Mouse (Mus musculus) liver, embryonic 15.5 days (tissue): Measurements from ENCODE around the gene Tnfsfm13. TPM values are rescaled to one million over a fixed set of nuclear protein-coding genes. Genes with fewer than 3 reads are reported as not detected.
"Not testable (repeated sequence)": the region's sequence is repeated elsewhere in the genome, so short reads cannot be mapped to it uniquely, and the experiment has no call there.

ENCODE experiments used
- ATAC-seq: fragments of 200-750 bp; cut with Nextera tagmentation; 2 replicates; pipeline ENCODE4 v1.8.0; 2017; ENCODE audit warnings: moderate number of reproducible peaks, mild to moderate bottlenecking, moderate library complexity; ENCODE audit not compliant: insufficient read depth
- H3K27ac ChIP-seq: fragments of 300-500 bp; sonication (generic); replicated peaks from 2 replicates; pipeline ENCODE4 v1.5.1; 2015; ENCODE audit warnings: mild to moderate bottlenecking, inconsistent platforms
- H3K27me3 ChIP-seq: fragments of 300-500 bp; sonication (generic); 2 replicates; pipeline ENCODE4 v1.6.1; 2015; ENCODE audit warnings: mild to moderate bottlenecking, inconsistent platforms
- H3K36me3 ChIP-seq: fragments of 300-500 bp; sonication (generic); replicated peaks from 2 replicates; pipeline ENCODE4 v1.6.1; 2015; ENCODE audit warnings: moderate library complexity, mild to moderate bottlenecking, inconsistent platforms
- H3K4me1 ChIP-seq: fragments of 300-500 bp; sonication (generic); replicated peaks from 2 replicates; pipeline ENCODE4 v1.6.1; 2015; ENCODE audit warnings: inconsistent platforms
- H3K4me2 ChIP-seq: fragments of 300-500 bp; sonication (generic); 2 replicates; pipeline ENCODE4 v1.6.1; 2015; ENCODE audit warnings: moderate library complexity, mild to moderate bottlenecking, inconsistent platforms
- H3K4me3 ChIP-seq: fragments of 300-500 bp; sonication (generic); replicated peaks from 2 replicates; pipeline ENCODE4 v1.5.1; 2015; ENCODE audit warnings: mild to moderate bottlenecking, inconsistent platforms
- H3K9ac ChIP-seq: fragments of 300-500 bp; sonication (generic); 2 replicates; pipeline ENCODE4 v1.6.1; 2015; ENCODE audit warnings: moderate library complexity, mild to moderate bottlenecking, inconsistent platforms
- H3K9me3 ChIP-seq: fragments of 300-500 bp; sonication (generic); replicated peaks from 2 replicates; pipeline ENCODE4 v1.6.1; 2016; ENCODE audit warnings: inconsistent platforms
- WGBS: fragments of 180-500 bp; shearing (Covaris S2); methylation state at CpG from one replicate; pipeline ENCODE4 v1.1.7; 2015; ENCODE audit warnings: mixed read lengths; ENCODE audit not compliant: insufficient replicate concordance; 5-methylcytosine and 5-hydroxymethylcytosine counted together
- polyA plus RNA-seq: library from polyadenylated mRNA; unstranded; fragments of >200 nt; fragmentation: Nextera tagmentation; extraction: Ambion mirVana; gene quantifications from 2 replicates; pipeline ENCODE4 v1.2.1, GENCODE M21; 2015

The Tnfsfm13 gene
- polyA plus RNA-seq = 0.85 and 0.89 TPM in 2 replicates

DNA sequence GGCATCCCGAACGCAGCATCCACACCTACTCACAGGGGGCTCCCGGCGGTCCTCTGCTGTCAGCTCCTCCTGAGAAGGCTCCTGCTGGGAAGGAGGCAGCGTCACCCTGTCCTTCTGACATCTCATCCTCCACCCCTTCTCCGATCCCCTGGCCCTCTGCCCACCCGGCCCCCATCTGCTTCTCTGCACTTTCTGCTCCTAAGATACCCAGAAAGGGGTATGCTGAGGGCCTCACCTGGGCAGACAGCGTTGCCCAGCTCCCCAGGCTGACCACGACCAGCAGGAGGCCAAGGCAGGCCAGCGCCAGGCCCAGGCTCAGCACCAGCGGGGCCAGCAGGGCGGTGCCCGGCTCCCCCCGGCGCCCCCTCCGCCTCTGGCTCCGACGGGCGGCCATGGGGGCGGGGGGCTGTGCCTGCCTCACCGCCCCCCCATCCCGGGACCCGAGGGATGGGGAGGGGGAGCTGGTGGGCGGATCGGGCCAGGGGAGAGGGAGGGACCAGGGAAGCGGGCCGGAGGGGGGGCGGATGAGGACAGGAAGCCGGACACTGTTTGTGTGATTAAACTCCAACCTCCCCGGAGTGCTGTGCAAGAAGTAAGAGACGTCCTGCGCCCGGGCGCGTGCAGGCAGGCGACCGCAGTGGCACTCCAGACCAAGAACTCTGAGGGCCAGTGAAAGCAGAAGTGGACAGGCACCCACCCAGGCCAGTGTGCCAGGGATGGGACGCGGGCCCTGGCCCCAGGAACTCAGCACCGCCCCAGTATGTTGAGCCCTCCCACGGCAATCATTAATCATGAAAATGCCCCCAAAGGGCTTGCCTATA is at the start of gene Tnfsfm13, which contains the start of gene Tnfsf12:
Tnfsfm13 (minus strand) TSS at position 738 of the 821 bp plus-strand sequence.
Tnfsf12 (minus strand) TSS at position 489 of the 821 bp plus-strand sequence.
- H3K9me3 ChIP-seq = no peaks in the 10 kb centered on the region
- H3K4me1 ChIP-seq = peaks cover 33% of the 10 kb centered on the region
- WGBS = 10% methylated on average over 41 of the region's 41 CpGs
- peak within 1 kb of the TSS; percentile 56 for H3K4me3 ChIP-seq
- peak; percentile 56 for ATAC-seq
- peaks cover 15% of the 10 kb centered on the region for H3K27me3 ChIP-seq
- H3K9ac ChIP-seq = peak within 1 kb of the TSS; percentile 51
- H3K36me3 ChIP-seq = no peaks in the 10 kb centered on the region
- peak within 1 kb of the TSS; percentile 71 for H3K27ac ChIP-seq
- H3K4me2 ChIP-seq = peak within 1 kb of the TSS; percentile 68

DNA sequence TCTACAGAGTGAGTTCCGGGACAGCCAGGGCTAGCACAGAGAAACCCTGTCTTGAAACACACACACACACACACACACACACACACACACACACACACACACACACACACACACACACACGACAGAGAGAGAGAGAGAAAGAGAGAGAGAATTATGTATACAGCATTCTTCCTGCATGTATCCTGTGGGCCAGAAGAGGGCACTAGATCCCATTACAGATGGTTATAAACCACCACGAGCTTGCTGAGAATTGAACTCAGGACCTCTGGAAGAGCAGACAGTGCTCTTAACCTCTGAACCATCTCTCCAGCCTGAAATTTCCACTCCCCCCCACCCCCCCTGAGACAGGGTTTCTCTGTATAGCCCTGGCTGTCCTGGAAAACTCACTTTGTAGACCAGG is 35.5 kb upstream of the Tnfsfm13 start:
- ATAC-seq, H3K4me1 ChIP-seq, H3K4me3 ChIP-seq, H3K9ac ChIP-seq, H3K27me3 ChIP-seq, H3K9me3 ChIP-seq, H3K27ac ChIP-seq, H3K4me2 ChIP-seq: not testable (repeated sequence)
- WGBS = 58% methylated on average over 3 of the region's 3 CpGs
- H3K36me3 ChIP-seq = peaks cover 34% of the 10 kb centered on the region

DNA sequence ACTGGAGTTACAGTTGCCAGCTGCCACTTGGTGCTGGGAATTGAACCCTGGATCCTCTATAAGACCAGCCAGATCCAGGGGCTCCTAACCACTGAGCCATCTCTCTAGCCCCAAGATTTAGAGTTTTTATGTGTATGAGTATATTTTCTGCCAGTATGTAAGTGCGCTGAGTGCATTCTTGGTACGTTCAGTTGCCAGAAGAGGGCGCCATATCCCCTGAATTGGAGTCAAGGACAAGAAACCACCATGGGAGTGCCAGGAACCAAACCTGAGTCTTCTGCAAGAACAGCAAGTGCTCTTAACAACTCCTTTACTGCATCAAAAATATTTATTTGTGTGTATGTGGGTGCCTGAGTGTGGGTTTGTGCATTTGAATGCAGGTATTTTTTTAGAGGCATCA is 33.2 kb upstream of the Tnfsfm13 start:
- Histone ChIP-seq H3K9ac (no peak overlapping the region), H3K4me3 (no peak overlapping the region), H3K4me2 (no peak overlapping the region), H3K4me1 (peaks cover 5% of the 10 kb centered on the region), H3K9me3 (no peaks in the 10 kb centered on the region), H3K27ac (no peak overlapping the region), H3K27me3 (no peaks in the 10 kb centered on the region), H3K36me3 (peaks cover 10% of the 10 kb centered on the region)
- 26% methylated on average over 3 of the region's 3 CpGs for WGBS
- ATAC-seq = no peak

DNA sequence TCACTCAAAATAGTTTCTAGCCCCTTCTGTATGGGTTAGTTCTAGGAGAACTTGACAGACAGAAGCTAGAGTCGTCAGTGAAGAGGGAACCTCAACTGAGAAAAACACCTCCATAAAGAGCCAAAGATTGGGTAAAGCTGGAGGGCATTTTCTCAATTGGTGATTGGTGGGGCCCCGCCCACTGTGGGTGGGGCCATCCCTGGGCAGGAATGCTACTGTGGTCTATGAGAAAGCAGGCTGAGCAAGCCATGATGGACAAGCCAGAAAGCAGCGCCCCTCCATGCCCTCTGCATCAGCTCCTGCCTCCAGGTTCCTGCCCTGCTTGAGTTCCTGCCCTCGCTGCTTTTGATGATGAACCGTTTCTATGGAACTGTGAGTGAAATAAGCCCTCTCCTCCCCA is 30.1 kb upstream of the Tnfsfm13 start:
- no peak for ATAC-seq
- peaks cover 9% of the 10 kb centered on the region for H3K4me1 ChIP-seq
- H3K4me2 ChIP-seq = no peak overlapping the region
- 36% methylated on average over 5 of the region's 5 CpGs for WGBS
- H3K27me3 ChIP-seq = no peaks in the 10 kb centered on the region
- no peaks in the 10 kb centered on the region for H3K36me3 ChIP-seq
- H3K9me3 ChIP-seq = no peaks in the 10 kb centered on the region
- no peak overlapping the region for H3K27ac ChIP-seq
- no peak overlapping the region for H3K4me3 ChIP-seq
- no peak overlapping the region for H3K9ac ChIP-seq

DNA sequence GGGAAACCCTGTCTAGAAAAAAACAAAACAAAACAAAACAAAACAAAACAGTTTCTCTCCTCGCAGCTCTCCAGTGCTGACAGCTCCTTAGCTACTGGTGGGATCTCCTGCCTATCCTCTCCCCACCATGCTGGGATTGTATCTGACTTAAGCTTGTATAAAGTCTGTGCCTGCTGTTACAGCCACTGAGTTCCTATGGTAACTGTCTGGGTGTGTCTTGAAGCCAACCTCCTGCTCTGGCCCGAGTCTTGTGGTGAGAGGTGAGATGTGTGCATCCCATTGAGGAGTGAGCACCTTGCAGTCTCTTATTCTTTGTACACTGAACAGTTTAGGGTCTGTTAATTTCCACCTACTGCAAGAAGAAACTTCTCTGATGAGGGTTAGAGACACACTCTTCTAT is 27.2 kb upstream of the Tnfsfm13 start:
- ATAC-seq = no peak
- Histone ChIP-seq H3K4me1 (peaks cover 24% of the 10 kb centered on the region), H3K9ac (no peak overlapping the region), H3K36me3 (no peaks in the 10 kb centered on the region), H3K27ac (no peak overlapping the region), H3K9me3 (no peaks in the 10 kb centered on the region), H3K4me2 (no peak overlapping the region), H3K4me3 (no peak overlapping the region), H3K27me3 (no peaks in the 10 kb centered on the region)
- 42% methylated on average over 2 of the region's 2 CpGs for WGBS

GRCm38 (mm10) chr11:69720852-69721251 is 25.0 kb upstream of the Tnfsfm13 start:
- Histone ChIP-seq H3K4me1 (peaks cover 37% of the 10 kb centered on the region), H3K27me3 (no peaks in the 10 kb centered on the region), H3K9me3 (no peaks in the 10 kb centered on the region), H3K4me3 (no peak overlapping the region), H3K27ac (no peak overlapping the region), H3K9ac (no peak overlapping the region), H3K36me3 (no peaks in the 10 kb centered on the region), H3K4me2 (no peak overlapping the region)
- WGBS = 60% methylated on average over 6 of the region's 6 CpGs
- ATAC-seq = no peak

DNA sequence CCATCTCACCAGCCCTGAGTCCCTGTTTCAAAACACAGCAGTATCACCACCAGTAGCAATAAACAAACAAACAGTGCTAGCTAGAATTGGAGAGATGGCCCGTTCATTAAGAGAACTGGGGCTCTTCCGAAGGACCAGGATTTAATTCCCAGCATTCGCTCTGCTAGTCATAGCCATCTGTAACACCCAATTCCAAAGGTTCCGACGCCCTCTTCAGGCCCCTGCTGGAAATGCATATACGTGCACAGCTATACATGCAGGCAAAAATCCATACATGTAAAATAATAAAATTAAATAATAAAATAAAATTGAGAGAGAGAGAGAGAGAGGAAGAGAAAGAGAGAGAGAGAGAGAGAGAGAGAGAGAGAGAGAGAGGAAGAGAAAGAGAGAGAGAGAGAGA is 23.5 kb upstream of the Tnfsfm13 start:
- H3K27ac ChIP-seq = peak overlapping the region; percentile 68

GRCm38 (mm10) chr11:69718661-69719060 is 22.8 kb upstream of the Tnfsfm13 start:
- H3K9ac ChIP-seq = peak overlapping the region; percentile 48
- peaks cover 42% of the 10 kb centered on the region for H3K4me1 ChIP-seq

More for the DNA sequence above, 23.5 kb upstream of the Tnfsfm13 start:
- no peaks in the 10 kb centered on the region for H3K27me3 ChIP-seq
- ATAC-seq = no peak
- WGBS = 63% methylated on average over 6 of the region's 6 CpGs
- peaks cover 42% of the 10 kb centered on the region for H3K4me1 ChIP-seq
- H3K4me3 ChIP-seq = no peak overlapping the region
- no peaks in the 10 kb centered on the region for H3K36me3 ChIP-seq
- peak overlapping the region; percentile 48; the same call in 1 of the 2 replicates for H3K9ac ChIP-seq
- H3K9me3 ChIP-seq = no peaks in the 10 kb centered on the region
- no peak overlapping the region for H3K4me2 ChIP-seq

DNA sequence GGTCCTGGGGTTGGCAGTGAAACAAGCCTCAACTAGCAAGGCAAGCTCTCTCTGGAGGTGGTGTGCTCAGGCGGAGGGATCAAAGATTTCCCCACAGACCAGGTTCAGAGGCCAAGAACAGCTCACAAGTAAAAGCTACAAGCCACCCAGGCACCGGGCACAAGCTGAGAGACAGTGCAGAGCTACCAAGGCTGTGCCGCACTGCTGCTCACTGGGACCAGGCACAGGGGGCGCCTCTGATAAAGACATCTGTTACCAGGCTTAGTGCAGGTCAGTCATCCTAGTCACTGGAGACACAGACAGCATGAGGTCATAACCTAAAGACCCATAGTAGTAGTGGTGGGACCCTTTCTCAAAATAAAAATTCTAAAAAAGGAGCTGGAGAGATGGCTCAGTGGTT is 21.1 kb upstream of the Tnfsfm13 start:
- no peak overlapping the region for H3K9ac ChIP-seq
- H3K4me3 ChIP-seq = no peak overlapping the region
- H3K36me3 ChIP-seq = no peaks in the 10 kb centered on the region
- 61% methylated on average over 4 of the region's 4 CpGs for WGBS
- no peak for ATAC-seq
- H3K9me3 ChIP-seq = no peaks in the 10 kb centered on the region
- H3K4me1 ChIP-seq = peaks cover 38% of the 10 kb centered on the region
- H3K4me2 ChIP-seq = no peak overlapping the region
- H3K27ac ChIP-seq = no peak overlapping the region
- H3K27me3 ChIP-seq = no peaks in the 10 kb centered on the region

More at GRCm38 (mm10) chr11:69718661-69719060, 22.8 kb upstream of the Tnfsfm13 start:
- Histone ChIP-seq H3K27ac (peak overlapping the region; percentile 68), H3K27me3 (no peaks in the 10 kb centered on the region), H3K9me3 (no peaks in the 10 kb centered on the region), H3K4me3 (peak overlapping the region; percentile 27), H3K36me3 (no peaks in the 10 kb centered on the region), H3K4me2 (peak overlapping the region; percentile 65)
- WGBS = 16% methylated on average over 15 of the region's 15 CpGs
- ATAC-seq = peak; percentile 88

- no peak overlapping the region for H3K4me3 ChIP-seq
- H3K27ac ChIP-seq = peak overlapping the region; percentile 19; the same call in 1 of the 2 replicates
- H3K4me1 ChIP-seq = peaks cover 42% of the 10 kb centered on the region
- H3K4me2 ChIP-seq = no peak overlapping the region
- H3K27me3 ChIP-seq = no peaks in the 10 kb centered on the region
- no peaks in the 10 kb centered on the region for H3K36me3 ChIP-seq
- ATAC-seq = no peak
- no peaks in the 10 kb centered on the region for H3K9me3 ChIP-seq
- no peak overlapping the region for H3K9ac ChIP-seq
- WGBS = 29% methylated on average over 5 of the region's 5 CpGs
Measured at GRCm38 (mm10) chr11:69715929-69716328, 20.0 kb upstream of the Tnfsfm13 start.

DNA sequence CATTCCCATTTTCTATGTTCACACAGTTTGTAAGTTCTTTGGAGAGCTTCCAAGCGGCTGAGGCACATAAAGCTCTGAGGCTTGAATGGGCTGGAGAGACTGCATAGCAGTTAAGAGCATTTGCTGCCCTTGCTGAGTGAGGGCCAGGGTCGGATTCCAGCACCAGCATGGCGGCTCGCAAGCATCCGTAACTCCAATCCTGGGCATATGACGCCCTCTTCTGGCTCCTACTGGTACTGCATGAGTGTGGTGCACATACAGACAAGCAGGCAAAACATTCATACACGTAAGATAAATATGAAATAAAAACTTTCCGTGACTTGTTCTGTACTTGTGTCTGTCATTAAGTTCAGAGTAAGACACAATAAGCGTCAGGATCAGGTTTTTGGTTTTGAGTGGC is 19.6 kb upstream of the Tnfsfm13 start:
- no peaks in the 10 kb centered on the region for H3K27me3 ChIP-seq
- WGBS = 54% methylated on average over 9 of the region's 9 CpGs
- H3K9me3 ChIP-seq = no peaks in the 10 kb centered on the region
- H3K27ac ChIP-seq = peak overlapping the region; percentile 19; the same call in 1 of the 2 replicates
- H3K9ac ChIP-seq = no peak overlapping the region
- H3K4me2 ChIP-seq = no peak overlapping the region
- peaks cover 46% of the 10 kb centered on the region for H3K4me1 ChIP-seq
- no peak overlapping the region for H3K4me3 ChIP-seq
- ATAC-seq = no peak
- H3K36me3 ChIP-seq = no peaks in the 10 kb centered on the region
